Mouse (Mus musculus) hindbrain, embryonic 11.5 days (tissue): ENCODE results near the gene Gbp3. TPM values are rescaled to one million over a fixed set of nuclear protein-coding genes. Genes with fewer than 3 reads are reported as not detected.
A peak's percentile ranks its signal among the peaks of the same experiment; 100 is the strongest.
"Not testable (repeated sequence)": the region's sequence is repeated elsewhere in the genome, so short reads cannot be mapped to it uniquely, and the experiment has no call there.

ENCODE experiments used
- ATAC-seq: fragments of 200-750 bp; cut with Nextera tagmentation; 2 replicates; pipeline ENCODE4 v1.8.0; 2017; ENCODE audit warnings: mild to moderate bottlenecking, moderate TSS enrichment, moderate library complexity; ENCODE audit not compliant: low FRiP score
- DNase-seq: peaks from one replicate; pipeline ENCODE4 v3.0.0-alpha.2; 2015; ENCODE audit warnings: low spot score
- H3K27ac ChIP-seq: fragments of 300-500 bp; sonication (generic); 2 replicates; pipeline ENCODE4 v1.5.1; 2014; ENCODE audit warnings: mild to moderate bottlenecking, low read depth, low read length
- H3K27me3 ChIP-seq: fragments of 300-500 bp; sonication (generic); 2 replicates; pipeline ENCODE4 v1.6.1; 2014; ENCODE audit warnings: mild to moderate bottlenecking, low read length, moderate library complexity, mixed read lengths; ENCODE audit not compliant: control insufficient read depth, insufficient read depth
- H3K36me3 ChIP-seq: fragments of 300-500 bp; sonication (generic); 2 replicates; pipeline ENCODE4 v1.6.1; 2014; ENCODE audit warnings: mild to moderate bottlenecking, low read length, moderate library complexity, mixed read lengths; ENCODE audit not compliant: control insufficient read depth, insufficient read depth
- H3K4me1 ChIP-seq: fragments of 300-500 bp; sonication (generic); replicated peaks from 2 replicates; pipeline ENCODE4 v1.6.1; 2014; ENCODE audit warnings: low read length, mixed read lengths; ENCODE audit not compliant: control insufficient read depth, insufficient read depth
- H3K4me2 ChIP-seq: fragments of 300-500 bp; sonication (generic); replicated peaks from 2 replicates; pipeline ENCODE4 v1.6.1; 2014; ENCODE audit warnings: mild to moderate bottlenecking, low read depth, low read length
- H3K4me3 ChIP-seq: fragments of 300-500 bp; sonication (generic); 2 replicates; pipeline ENCODE4 v1.5.1; 2014; ENCODE audit warnings: low read depth, low read length
- H3K9ac ChIP-seq: fragments of 300-500 bp; sonication (generic); 2 replicates; pipeline ENCODE4 v1.6.1; 2014; ENCODE audit warnings: low read depth, low read length
- H3K9me3 ChIP-seq: fragments of 300-500 bp; sonication (generic); 2 replicates; pipeline ENCODE4 v1.6.1; 2016; ENCODE audit warnings: low read length; ENCODE audit not compliant: control insufficient read depth
- WGBS: fragments of 180-500 bp; shearing (Covaris S2); extraction: QIAGEN DNeasy Blood & Tissue Kit; methylation state at CpG from one replicate; pipeline ENCODE4 v1.1.7; 2014; 5-methylcytosine and 5-hydroxymethylcytosine counted together
- polyA plus RNA-seq: library from polyadenylated mRNA; unstranded; fragments of >200 nt; fragmentation: Nextera tagmentation; extraction: Ambion mirVana; gene quantifications from 2 replicates; pipeline ENCODE4 v1.2.1, GENCODE M21; 2014

Gbp3 gene
- polyA plus RNA-seq, 1 experiment from 2014 or later = 0.97 TPM

- H3K9me3 ChIP-seq, H3K36me3 ChIP-seq, H3K4me1 ChIP-seq, DNase-seq, H3K9ac ChIP-seq, H3K27ac ChIP-seq, H3K4me3 ChIP-seq, ATAC-seq, H3K27me3 ChIP-seq, H3K4me2 ChIP-seq: not testable (repeated sequence)
- 76% methylated on average over 12 of the region's 12 CpGs for WGBS
These were observed 17.1 kb upstream of the Gbp3 start for GRCm38 (mm10) chr3:142542776-142543175.

DNA sequence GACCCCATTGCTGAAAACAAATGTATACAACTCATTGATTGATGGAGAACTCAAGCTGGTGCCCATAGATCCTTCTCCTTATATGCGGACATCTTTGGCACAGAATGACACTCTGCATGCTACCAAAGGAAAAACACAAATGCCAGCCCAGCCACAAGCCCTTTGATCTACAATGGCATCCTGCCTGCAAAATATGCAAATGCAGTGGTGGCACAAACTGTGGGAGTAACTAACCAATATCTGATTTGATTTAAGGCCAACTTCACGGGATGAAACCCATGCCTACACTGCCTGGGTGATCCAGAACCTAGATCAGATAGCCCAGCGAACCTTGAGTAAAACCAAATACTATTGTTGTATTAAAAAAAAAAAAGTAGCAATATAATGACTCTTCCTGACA is 13.1 kb upstream of the Gbp3 start:
- 86% methylated on average over 3 of the region's 3 CpGs for WGBS
- ATAC-seq = no peak
- Histone ChIP-seq H3K9ac (no peak overlapping the region), H3K36me3 (no peaks in the 10 kb centered on the region), H3K4me3 (no peak overlapping the region), H3K4me1 (no peaks in the 10 kb centered on the region), H3K9me3 (no peaks in the 10 kb centered on the region), H3K27ac (no peak overlapping the region), H3K27me3 (no peaks in the 10 kb centered on the region), H3K4me2 (no peak overlapping the region)
- no peak for DNase-seq

DNA sequence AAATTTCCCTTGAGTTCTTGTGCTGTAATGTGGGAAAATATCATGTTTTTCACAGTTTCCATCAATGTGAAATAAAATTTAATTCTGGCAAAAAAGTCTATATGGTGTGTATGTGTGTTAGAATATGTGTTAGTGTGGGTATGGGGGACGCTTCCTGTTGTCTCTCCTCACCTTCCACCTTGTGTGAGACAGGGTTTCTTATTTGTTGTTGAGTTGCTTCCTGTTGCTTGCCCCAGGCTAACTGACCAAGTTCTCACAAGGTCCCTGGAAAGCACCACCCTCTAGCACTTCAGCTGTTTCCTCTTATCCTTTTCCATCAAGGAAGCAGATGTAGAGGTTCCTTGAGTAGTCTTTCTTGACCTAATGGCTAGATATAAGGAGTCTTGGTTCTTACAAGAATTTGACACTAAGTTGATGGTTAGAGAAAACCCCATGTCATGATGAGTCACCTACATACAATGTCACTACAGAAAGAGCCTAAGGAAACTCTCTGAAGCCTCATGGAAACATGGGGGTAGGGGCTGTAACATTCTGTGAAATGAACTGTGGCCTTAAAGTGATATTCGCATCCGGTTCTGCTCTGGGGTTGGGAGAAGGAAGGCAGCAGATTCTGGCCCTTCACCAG is 9.7 kb upstream of the Gbp3 start:
- ATAC-seq = no peak
- no peak for DNase-seq
- Histone ChIP-seq H3K4me1 (no peaks in the 10 kb centered on the region), H3K36me3 (no peaks in the 10 kb centered on the region), H3K4me3 (no peak overlapping the region), H3K9ac (no peak overlapping the region), H3K27ac (no peak overlapping the region), H3K4me2 (no peak overlapping the region), H3K9me3 (no peaks in the 10 kb centered on the region), H3K27me3 (no peaks in the 10 kb centered on the region)
- 90% methylated on average over 3 of the region's 3 CpGs for WGBS

GRCm38 (mm10) chr3:142554601-142555000 is 5.2 kb upstream of the Gbp3 start:
- DNase-seq (no peak), ATAC-seq (no peak)
- H3K9me3 ChIP-seq = no peaks in the 10 kb centered on the region
- WGBS = 74% methylated on average over 1 of the region's 1 CpGs
- no peak overlapping the region for H3K4me2 ChIP-seq
- H3K4me3 ChIP-seq = no peak overlapping the region
- no peaks in the 10 kb centered on the region for H3K4me1 ChIP-seq
- H3K27me3 ChIP-seq = no peaks in the 10 kb centered on the region
- no peak overlapping the region for H3K9ac ChIP-seq
- H3K36me3 ChIP-seq = no peaks in the 10 kb centered on the region
- no peak overlapping the region for H3K27ac ChIP-seq

GRCm38 (mm10) chr3:142555623-142556022 is 4.2 kb upstream of the Gbp3 start:
- no peak for DNase-seq
- no peak overlapping the region for H3K4me3 ChIP-seq
- H3K9ac ChIP-seq = no peak overlapping the region
- no peaks in the 10 kb centered on the region for H3K4me1 ChIP-seq
- WGBS = 87% methylated on average over 11 of the region's 11 CpGs
- no peaks in the 10 kb centered on the region for H3K9me3 ChIP-seq
- H3K27ac ChIP-seq = no peak overlapping the region
- no peak overlapping the region for H3K4me2 ChIP-seq
- H3K27me3 ChIP-seq = no peaks in the 10 kb centered on the region
- peak; percentile 35; the same call in 1 of the 2 replicates for ATAC-seq
- no peaks in the 10 kb centered on the region for H3K36me3 ChIP-seq

- ATAC-seq (peak; percentile 90), DNase-seq (peak; percentile 92)
- no peak overlapping the region for H3K27ac ChIP-seq
- no peaks in the 10 kb centered on the region for H3K27me3 ChIP-seq
- no peaks in the 10 kb centered on the region for H3K4me1 ChIP-seq
- H3K4me3 ChIP-seq = peak overlapping the region; percentile 10; the same call in 1 of the 2 replicates
- H3K9ac ChIP-seq = 0 out of 2 replicates have a peak overlapping the region, but pooled peaks have one; percentile 11
- WGBS = 21% methylated on average over 12 of the region's 12 CpGs
- no peaks in the 10 kb centered on the region for H3K36me3 ChIP-seq
- no peaks in the 10 kb centered on the region for H3K9me3 ChIP-seq
- peak overlapping the region; percentile 23 for H3K4me2 ChIP-seq
These were observed 596 bp downstream of the Gbp3 start for GRCm38 (mm10) chr3:142560296-142560948.

DNA sequence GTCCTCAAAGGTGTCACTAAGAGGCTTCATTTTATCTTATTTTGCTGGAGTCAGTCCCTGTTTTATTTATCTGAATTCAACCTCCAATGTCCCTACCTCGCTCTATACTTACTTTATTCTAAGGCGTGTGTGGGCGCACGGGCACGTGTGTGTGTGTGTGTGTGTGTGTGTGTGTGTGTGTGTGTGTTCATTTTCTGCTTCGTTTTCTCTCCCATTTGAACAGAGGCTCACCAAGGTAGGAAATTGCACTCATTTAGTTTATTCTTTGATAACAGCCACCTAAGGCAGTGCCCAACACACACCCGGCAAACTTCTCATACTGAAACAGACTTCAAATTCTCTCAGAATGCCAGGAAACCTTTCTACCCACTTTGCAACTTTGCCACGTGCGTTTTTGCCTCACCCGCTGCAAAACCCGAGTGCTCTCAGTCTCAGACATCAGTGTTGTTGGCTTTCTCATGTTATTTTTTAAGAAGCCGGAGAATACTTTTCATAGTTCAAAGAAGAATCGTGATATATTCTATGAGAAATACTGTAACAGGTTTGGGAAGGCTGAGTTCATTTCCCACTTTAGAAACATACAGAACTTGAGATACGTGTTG is 1.3 kb downstream of the Gbp3 start:
- H3K4me2 ChIP-seq = no peak overlapping the region
- H3K4me1 ChIP-seq = no peaks in the 10 kb centered on the region
- DNase-seq = no peak
- H3K9ac ChIP-seq = no peak overlapping the region
- 89% methylated on average over 14 of the region's 14 CpGs for WGBS
- peak; percentile 33; the same call in 1 of the 2 replicates for ATAC-seq
- H3K4me3 ChIP-seq = no peak overlapping the region
- no peaks in the 10 kb centered on the region for H3K27me3 ChIP-seq
- H3K36me3 ChIP-seq = no peaks in the 10 kb centered on the region
- no peaks in the 10 kb centered on the region for H3K9me3 ChIP-seq
- H3K27ac ChIP-seq = no peak overlapping the region

DNA sequence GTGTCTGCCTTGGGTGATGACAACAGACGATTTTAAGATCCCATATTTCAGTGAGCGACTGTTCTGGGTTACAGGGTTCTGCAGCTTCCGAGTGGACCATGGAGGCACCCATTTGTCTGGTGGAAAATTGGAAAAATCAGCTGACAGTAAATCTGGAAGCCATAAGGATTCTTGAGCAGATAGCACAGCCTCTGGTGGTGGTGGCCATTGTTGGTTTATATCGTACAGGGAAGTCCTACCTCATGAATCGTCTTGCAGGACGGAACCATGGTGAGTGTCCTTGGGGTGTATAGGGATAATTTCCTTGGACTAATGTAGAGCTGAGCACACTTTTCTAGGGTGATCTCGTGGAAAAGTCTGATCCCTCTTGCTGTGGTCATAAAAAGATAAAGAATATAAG is 1.8 kb downstream of the Gbp3 start:
- H3K4me2 ChIP-seq = no peak overlapping the region
- no peaks in the 10 kb centered on the region for H3K9me3 ChIP-seq
- no peaks in the 10 kb centered on the region for H3K4me1 ChIP-seq
- DNase-seq (no peak), ATAC-seq (no peak)
- WGBS = 87% methylated on average over 7 of the region's 7 CpGs
- H3K4me3 ChIP-seq = no peak overlapping the region
- H3K36me3 ChIP-seq = no peaks in the 10 kb centered on the region
- no peak overlapping the region for H3K9ac ChIP-seq
- no peak overlapping the region for H3K27ac ChIP-seq
- H3K27me3 ChIP-seq = no peaks in the 10 kb centered on the region

GRCm38 (mm10) chr3:142567490-142567889 is 7.7 kb downstream of the Gbp3 start:
- not testable (repeated sequence) for H3K4me1 ChIP-seq, H3K27ac ChIP-seq, H3K9me3 ChIP-seq, H3K4me2 ChIP-seq, H3K9ac ChIP-seq, H3K4me3 ChIP-seq, DNase-seq, ATAC-seq, H3K27me3 ChIP-seq, H3K36me3 ChIP-seq
- 79% methylated on average over 5 of the region's 5 CpGs for WGBS
